Mouse (Mus musculus): Measurements from ENCODE around the gene Opcml.

Gene Opcml

GRCm38 (mm10) chr9:27790725-27791638, at the start of gene Opcml:
Gene Opcml, plus strand, starts transcription at chr9:27790775.
- no peak for DNase-seq (ENCODE audit: low read depth, low spot score)

GRCm38 (mm10) chr9:27758709-27759108, 31.9 kb upstream of the Opcml start:
- no peak for DNase-seq (ENCODE audit: low read depth, low spot score)

- no peak for DNase-seq (ENCODE audit: low read depth, low spot score)
Measured at GRCm38 (mm10) chr9:27761196-27761595, 29.4 kb upstream of the Opcml start.

- no peak for DNase-seq (ENCODE audit: low read depth, low spot score)
Measured at GRCm38 (mm10) chr9:27766446-27766845, 24.1 kb upstream of the Opcml start.

- DNase-seq (ENCODE audit: low read depth, low spot score): no peak
Measured at GRCm38 (mm10) chr9:27767196-27767900, 23.2 kb upstream of the Opcml start.

GRCm38 (mm10) chr9:27768788-27769187, 21.8 kb upstream of the Opcml start:
- no peak for DNase-seq (ENCODE audit: low read depth, low spot score)

GRCm38 (mm10) chr9:27781291-27781993, 9.1 kb upstream of the Opcml start:
- no peak for DNase-seq (ENCODE audit: low read depth, low spot score)

- DNase-seq (ENCODE audit: low read depth, low spot score): no peak
Measured at GRCm38 (mm10) chr9:27781994-27782337, 8.6 kb upstream of the Opcml start.

- DNase-seq (ENCODE audit: low read depth, low spot score): no peak
Measured at GRCm38 (mm10) chr9:27791639-27791966, 1.0 kb downstream of the Opcml start.

GRCm38 (mm10) chr9:27792226-27792625, 1.7 kb downstream of the Opcml start:
- DNase-seq (ENCODE audit: low read depth, low spot score): no peak

GRCm38 (mm10) chr9:27792994-27793393, 2.4 kb downstream of the Opcml start:
- DNase-seq (ENCODE audit: low read depth, low spot score): no peak

GRCm38 (mm10) chr9:27796535-27796934, 6.0 kb downstream of the Opcml start:
- DNase-seq (ENCODE audit: low read depth, low spot score): no peak

- no peak for DNase-seq (ENCODE audit: low read depth, low spot score)
Measured at GRCm38 (mm10) chr9:27800992-27801391, 10.4 kb downstream of the Opcml start.

GRCm38 (mm10) chr9:27801807-27802206, 11.2 kb downstream of the Opcml start:
- no peak for DNase-seq (ENCODE audit: low read depth, low spot score)

GRCm38 (mm10) chr9:27802379-27802778, 11.8 kb downstream of the Opcml start:
- DNase-seq (ENCODE audit: low read depth, low spot score): no peak

- no peak for DNase-seq (ENCODE audit: low read depth, low spot score)
Measured at GRCm38 (mm10) chr9:27804461-27804860, 13.9 kb downstream of the Opcml start.

GRCm38 (mm10) chr9:27809741-27810140, 19.2 kb downstream of the Opcml start:
- no peak for DNase-seq (ENCODE audit: low read depth, low spot score)

GRCm38 (mm10) chr9:27813207-27813790, 22.7 kb downstream of the Opcml start:
- DNase-seq (ENCODE audit: low read depth, low spot score): no peak

- DNase-seq (ENCODE audit: low read depth, low spot score): no peak
Measured at GRCm38 (mm10) chr9:27814161-27814560, 23.6 kb downstream of the Opcml start.

- DNase-seq (ENCODE audit: low read depth, low spot score): no peak
Measured at GRCm38 (mm10) chr9:27821197-27821596, 30.6 kb downstream of the Opcml start.

GRCm38 (mm10) chr9:27822681-27823080, 32.1 kb downstream of the Opcml start:
- no peak for DNase-seq (ENCODE audit: low read depth, low spot score)

- no peak for DNase-seq (ENCODE audit: low read depth, low spot score)
Measured at GRCm38 (mm10) chr9:27824424-27824823, 33.8 kb downstream of the Opcml start.
